Mouse (Mus musculus): ENCODE data around the gene Mblac2. TPM values are rescaled to one million over a fixed set of nuclear protein-coding genes. Genes with fewer than 3 reads are reported as not detected.

Gene Mblac2
- polyA plus RNA-seq, 1 experiment from 2014 or later = 5.5 TPM

DNA sequence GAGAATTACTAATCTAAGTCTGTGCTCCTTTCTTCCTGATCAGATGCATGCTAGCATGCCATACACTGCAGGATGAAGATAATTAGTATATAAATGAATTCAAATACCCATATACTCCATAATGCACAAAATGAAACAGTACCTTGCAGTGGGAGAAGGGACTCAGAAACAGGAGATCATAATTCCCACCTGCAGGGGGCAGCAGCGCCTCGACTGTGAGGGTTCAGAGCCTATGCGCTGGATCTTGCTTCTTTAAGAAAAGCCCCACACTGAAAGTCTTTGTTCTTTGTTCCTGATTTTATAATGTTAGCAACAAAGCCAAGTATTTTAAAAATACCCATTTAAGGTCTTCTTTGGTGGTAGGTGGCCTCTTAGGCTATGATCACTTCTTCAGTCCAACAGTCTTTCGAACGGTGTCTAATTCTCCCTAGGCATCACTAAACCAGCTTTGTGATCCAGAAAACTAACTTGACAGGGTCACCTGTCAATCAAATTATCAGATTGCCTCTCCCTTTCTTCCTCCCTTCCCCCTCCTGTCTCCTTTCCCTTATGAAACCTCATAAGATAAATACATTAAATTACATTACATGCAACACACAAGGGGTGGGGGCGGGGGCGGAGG is 56.0 kb downstream of the Mblac2 start:
- in situ Hi-C loops (cut with MboI; ENCODE audit: low pct_unique_long_range_greater_than_20kb) = loop anchor here (5.0 to 25.0 kb wide), 4 partner anchors 122 to 1888 kb away; no protein-coding TSS in a partner anchor
- no peak for DNase-seq (ENCODE audit: low read depth, low spot score)
- ATAC-seq = peak; percentile 62
- peak; percentile 86 for TF ChIP-seq CTCF (IDR thresholded peaks at IDR 0.05)
- H3K27me3 ChIP-seq = peaks cover 28% of the 10 kb centered on the region
- ChIA-PET POLR2A (no interaction called here), CTCF (interaction anchor here (0.7 kb wide), 1 partner anchor 142 kb away, joined by 3 read pairs; no protein-coding TSS in a partner anchor)

DNA sequence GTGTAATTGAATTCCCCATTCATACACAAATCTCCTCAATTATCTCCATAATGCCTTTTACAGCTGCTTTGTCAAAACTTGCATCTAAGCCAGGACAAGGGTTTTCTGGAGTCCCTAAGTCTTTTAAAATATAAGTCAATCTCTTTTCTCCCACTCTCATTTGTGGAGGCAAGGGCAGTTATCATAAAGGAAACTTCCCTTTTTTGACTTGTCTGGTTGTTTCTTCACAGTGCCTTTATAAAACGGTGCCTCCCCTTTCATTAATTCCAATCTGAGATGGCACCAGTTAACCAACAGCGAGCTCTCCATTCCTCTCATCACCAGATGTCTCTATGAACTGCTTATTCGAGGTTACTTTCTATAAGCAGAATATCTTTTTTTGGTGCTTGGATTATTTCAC is 65.1 kb downstream of the Mblac2 start:
- POLR2A ChIA-PET = no interaction called here

DNA sequence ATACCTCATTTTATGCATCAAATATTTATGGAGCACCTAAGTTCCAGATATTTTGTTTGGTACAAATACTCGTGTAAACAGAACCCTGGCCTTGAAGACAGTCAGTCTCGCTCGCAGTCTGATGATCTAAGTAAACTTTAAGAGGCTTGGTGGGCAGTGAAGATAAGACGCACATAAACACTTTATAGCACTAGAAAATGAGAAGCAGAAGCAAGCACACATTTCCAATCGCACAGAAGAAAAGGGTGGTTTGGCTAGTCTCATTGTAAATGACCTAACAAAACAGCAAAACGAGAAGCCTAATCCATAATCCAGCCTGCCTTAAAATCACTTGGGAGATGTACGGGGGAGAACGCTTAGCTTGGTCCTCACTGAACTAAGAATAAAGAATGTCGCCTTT is 71.3 kb downstream of the Mblac2 start:
- no peak for TF ChIP-seq CTCF (IDR thresholded peaks at IDR 0.05)
- POLR2A ChIA-PET = interaction anchor here (0.6 kb wide), 1 partner anchor 116 kb away, joined by 3 read pairs; no protein-coding TSS in a partner anchor
- ATAC-seq (no peak), DNase-seq (ENCODE audit: low read depth, low spot score) (no peak)
- in situ Hi-C loops (cut with MboI; ENCODE audit: low pct_unique_long_range_greater_than_20kb) = no loop called here
- CTCF ChIA-PET = interaction anchor here (1.4 to 1.9 kb wide), 4 partner anchors 17 to 72 kb away, joined by 3 to 5 read pairs (median 4); partner anchors contain the start of genes Mblac2 and Polr3g
- no peaks in the 10 kb centered on the region for H3K27me3 ChIP-seq

More for the DNA sequence above, 65.1 kb downstream of the Mblac2 start:
- no peak for TF ChIP-seq CTCF (IDR thresholded peaks at IDR 0.05)
- peaks cover 18% of the 10 kb centered on the region for H3K27me3 ChIP-seq
- CTCF ChIA-PET = no interaction called here
- ATAC-seq (no peak), DNase-seq (ENCODE audit: low read depth, low spot score) (no peak)
- in situ Hi-C loops (cut with MboI; ENCODE audit: low pct_unique_long_range_greater_than_20kb) = no loop called here

DNA sequence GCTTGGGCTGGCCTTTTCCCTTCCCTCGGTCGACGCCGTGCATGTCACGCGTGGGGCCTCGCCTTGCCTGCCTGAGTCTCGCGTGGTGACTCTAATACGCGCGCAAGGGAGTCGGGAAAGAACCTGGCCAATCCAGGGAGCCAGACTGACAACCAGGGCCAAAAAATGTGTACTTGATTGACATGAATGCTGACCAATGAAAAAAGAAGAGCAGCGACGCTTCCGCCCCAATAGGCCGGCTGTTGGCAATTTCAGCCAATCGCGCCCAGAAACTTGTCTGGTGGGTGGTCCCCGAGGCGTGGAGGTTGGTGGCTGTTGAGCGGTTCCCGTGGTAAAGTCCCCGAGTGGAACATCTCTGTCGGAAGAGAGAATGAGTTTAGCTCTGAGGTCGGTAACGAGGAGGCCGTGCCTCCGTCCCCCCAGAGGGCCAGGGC is 71.8 kb downstream of the Mblac2 start, which contains the start of gene Cetn3:
Gene Cetn3, plus strand, starts transcription at position 107 of the 434 bp plus-strand sequence.
- DNase-seq (ENCODE audit: low read depth, low spot score) = peak; percentile 88
- ChIA-PET CTCF (interaction anchor here (1.4 to 1.9 kb wide), 4 partner anchors 16 to 72 kb away, joined by 3 to 5 read pairs (median 4); partner anchors contain the start of genes Mblac2 and Polr3g), POLR2A (no interaction called here)
- H3K27me3 ChIP-seq = no peaks in the 10 kb centered on the region
- TF ChIP-seq CTCF (IDR thresholded peaks at IDR 0.05) = no peak
- in situ Hi-C loops (cut with MboI; ENCODE audit: low pct_unique_long_range_greater_than_20kb) = no loop called here
- peak; percentile 88 for ATAC-seq

DNA sequence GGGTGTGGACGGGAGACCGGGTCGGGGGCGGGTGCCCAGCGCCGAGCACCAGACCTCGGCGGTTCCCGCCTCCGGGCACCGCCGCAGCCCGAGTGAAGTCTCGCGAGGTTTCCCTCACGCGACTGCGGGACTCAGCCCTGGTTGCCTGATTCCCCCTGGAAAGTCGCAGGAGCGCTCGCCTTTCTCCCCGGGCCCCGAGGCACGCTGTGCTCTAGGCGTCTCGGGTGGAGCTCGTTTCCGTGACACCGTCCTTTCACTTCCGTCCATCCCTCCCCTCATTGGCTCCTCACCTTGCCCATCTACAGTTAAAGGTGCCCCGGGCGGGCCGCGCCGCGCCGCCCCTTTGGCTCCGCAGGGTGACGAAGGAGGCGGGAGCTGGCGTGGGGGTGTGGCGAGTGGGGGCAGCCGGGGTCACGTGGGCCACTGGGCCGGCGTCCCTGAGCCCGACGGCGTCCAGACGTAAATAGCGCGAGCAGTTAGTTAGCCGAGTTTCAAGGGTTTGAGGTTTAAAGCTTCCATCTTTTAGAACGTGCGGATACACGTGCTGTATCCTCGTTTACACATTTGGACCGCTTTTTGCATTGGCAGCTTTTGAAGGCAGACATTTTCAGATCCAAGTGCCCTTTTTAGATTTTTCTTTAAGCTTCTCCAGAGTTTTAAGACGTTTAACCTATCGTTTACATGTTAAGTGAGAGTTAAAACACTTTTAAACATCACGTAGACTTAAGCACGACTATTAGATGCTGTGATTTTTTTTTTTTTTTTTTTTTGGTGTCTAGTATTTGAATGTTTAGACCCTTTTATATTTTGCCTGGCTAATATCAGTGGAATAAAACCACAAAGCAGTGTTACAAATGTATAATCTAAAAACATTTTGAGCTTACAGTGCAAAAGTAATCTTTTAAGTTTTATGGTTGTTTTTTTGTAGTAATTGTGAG is 72.5 kb downstream of the Mblac2 start:
- ATAC-seq (peak; percentile 98), DNase-seq (ENCODE audit: low read depth, low spot score) (peak; percentile 90)
- H3K27me3 ChIP-seq = no peaks in the 10 kb centered on the region
- TF ChIP-seq CTCF (IDR thresholded peaks at IDR 0.05) = no peak
- in situ Hi-C loops (cut with MboI; ENCODE audit: low pct_unique_long_range_greater_than_20kb) = no loop called here
- POLR2A ChIA-PET = interaction anchor here (0.7 kb wide), 1 partner anchor 774 kb away, joined by 11 read pairs; no protein-coding TSS in a partner anchor
- CTCF ChIA-PET = interaction anchor here (0.9 to 1.9 kb wide), 6 partner anchors 12 to 73 kb away, joined by 3 to 5 read pairs (median 4); partner anchors contain the start of genes Mblac2 and Polr3g

DNA sequence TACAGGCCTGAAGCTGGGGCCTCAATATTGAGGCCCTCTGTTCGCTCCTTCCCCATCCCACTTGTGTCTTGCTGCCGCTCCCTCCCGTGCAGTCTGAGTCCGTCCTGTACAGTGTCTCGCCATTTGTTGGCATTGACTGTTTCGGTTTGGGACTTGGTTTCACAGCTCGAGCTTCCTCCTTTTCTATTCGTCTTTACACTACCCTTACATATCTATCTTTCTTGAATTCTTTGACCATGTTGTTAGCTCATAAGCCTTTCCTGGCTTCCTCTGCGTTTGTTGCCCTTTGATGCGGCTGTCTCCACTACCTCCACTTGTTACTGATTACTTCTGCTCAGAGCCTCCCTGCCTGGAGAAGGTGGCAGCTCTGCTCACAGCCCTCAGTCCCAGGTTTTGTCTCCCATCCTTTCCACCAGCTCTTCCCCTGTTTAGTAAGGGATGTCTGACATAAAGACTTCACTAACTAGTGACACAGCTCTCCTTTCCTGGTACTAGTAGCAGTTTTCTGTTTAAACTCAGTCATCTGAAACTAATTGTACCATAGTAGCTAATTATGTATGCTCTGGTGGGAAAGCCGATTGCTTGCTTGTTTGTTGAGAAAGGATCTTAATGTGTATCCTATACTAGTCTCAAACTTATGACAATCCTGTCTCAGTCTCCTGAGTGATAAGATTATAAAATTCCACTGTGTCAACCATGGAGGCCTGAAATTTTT is 74.8 kb downstream of the Mblac2 start:
- in situ Hi-C loops (cut with MboI; ENCODE audit: low pct_unique_long_range_greater_than_20kb) = no loop called here
- ChIA-PET CTCF (interaction anchor here (1.0 to 1.7 kb wide), 2 partner anchors 9 to 11 kb away, joined by 3 to 9 read pairs; no protein-coding TSS in a partner anchor), POLR2A (interaction anchor here (0.6 kb wide), 1 partner anchor 23 kb away, joined by 4 read pairs; no protein-coding TSS in a partner anchor)
- no peaks in the 10 kb centered on the region for H3K27me3 ChIP-seq
- TF ChIP-seq CTCF (IDR thresholded peaks at IDR 0.05) = no peak
- ATAC-seq = no peak
- no peak for DNase-seq (ENCODE audit: low read depth, low spot score)

DNA sequence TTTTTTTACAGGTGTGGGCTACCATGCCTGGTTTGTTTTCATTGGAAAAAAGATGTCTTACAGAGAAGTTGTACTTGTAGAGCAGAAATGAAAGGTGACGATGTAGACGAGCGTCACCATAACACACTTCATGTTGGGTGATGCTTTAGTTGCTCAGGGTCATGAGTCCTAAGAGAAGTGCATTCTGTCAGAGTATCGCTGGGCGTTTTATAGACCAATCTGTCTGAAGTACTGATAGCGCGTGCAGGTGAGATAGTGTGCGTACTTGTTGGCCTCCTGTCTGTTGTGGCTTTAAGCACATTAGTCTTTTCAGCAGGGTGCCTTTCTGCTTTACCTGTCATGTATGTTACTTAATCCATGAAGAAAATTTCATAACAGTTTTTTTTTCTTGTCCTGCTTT is 79.0 kb downstream of the Mblac2 start:
- DNase-seq (ENCODE audit: low read depth, low spot score) (no peak), ATAC-seq (no peak)
- no peak for TF ChIP-seq CTCF (IDR thresholded peaks at IDR 0.05)
- H3K27me3 ChIP-seq = no peaks in the 10 kb centered on the region
- ChIA-PET POLR2A (no interaction called here), CTCF (interaction anchor here (0.8 kb wide), 1 partner anchor 9 kb away, joined by 3 read pairs; no protein-coding TSS in a partner anchor)
- in situ Hi-C loops (cut with MboI; ENCODE audit: low pct_unique_long_range_greater_than_20kb) = no loop called here

DNA sequence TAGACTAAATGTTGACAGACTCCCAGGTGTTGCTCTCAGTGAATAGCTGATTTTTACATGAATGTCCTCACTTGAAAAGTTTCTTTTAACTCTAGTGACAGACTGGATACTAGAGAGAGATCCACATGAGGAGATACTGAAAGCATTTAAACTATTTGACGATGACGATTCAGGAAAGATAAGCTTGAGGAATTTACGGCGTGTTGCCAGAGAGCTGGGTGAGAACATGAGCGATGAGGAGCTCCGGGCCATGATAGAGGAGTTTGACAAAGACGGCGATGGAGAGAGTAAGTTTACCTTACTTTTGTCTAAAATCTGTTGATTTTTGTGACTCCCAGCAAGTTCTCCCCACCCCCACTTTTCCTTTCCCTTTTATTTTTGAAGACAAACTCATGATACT is 80.7 kb downstream of the Mblac2 start:
- TF ChIP-seq CTCF (IDR thresholded peaks at IDR 0.05) = no peak
- ChIA-PET POLR2A (no interaction called here), CTCF (no interaction called here)
- in situ Hi-C loops (cut with MboI; ENCODE audit: low pct_unique_long_range_greater_than_20kb) = no loop called here
- no peaks in the 10 kb centered on the region for H3K27me3 ChIP-seq
- DNase-seq (ENCODE audit: low read depth, low spot score) (no peak), ATAC-seq (no peak)

DNA sequence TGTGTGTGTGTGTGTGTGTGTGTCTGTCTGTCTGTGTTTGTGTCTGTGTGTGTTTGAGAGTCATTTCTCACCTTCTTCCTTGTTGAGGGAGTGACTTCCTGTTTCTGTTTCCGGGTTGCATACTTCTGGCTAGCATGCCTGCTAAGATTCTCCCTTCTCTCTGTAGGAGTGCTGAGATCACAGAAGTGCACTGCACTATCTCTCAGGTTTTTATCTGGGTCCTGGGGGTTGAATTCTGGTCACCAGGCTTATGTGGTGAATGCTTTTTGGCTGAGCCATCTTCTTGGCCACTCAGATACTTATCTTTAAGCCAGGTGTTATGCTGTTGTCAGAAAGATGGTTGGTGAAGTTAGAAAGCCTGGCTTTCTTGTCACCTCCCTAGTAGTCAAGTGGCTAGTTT is 82.7 kb downstream of the Mblac2 start:
- no peak for TF ChIP-seq CTCF (IDR thresholded peaks at IDR 0.05)
- H3K27me3 ChIP-seq = no peaks in the 10 kb centered on the region
- CTCF ChIA-PET = interaction anchor here (0.9 to 1.6 kb wide), 4 partner anchors 8 to 355 kb away, joined by 3 to 9 read pairs (median 4); no protein-coding TSS in a partner anchor
- DNase-seq (ENCODE audit: low read depth, low spot score) (no peak), ATAC-seq (no peak)
- POLR2A ChIA-PET = no interaction called here
- in situ Hi-C loops (cut with MboI; ENCODE audit: low pct_unique_long_range_greater_than_20kb) = no loop called here

DNA sequence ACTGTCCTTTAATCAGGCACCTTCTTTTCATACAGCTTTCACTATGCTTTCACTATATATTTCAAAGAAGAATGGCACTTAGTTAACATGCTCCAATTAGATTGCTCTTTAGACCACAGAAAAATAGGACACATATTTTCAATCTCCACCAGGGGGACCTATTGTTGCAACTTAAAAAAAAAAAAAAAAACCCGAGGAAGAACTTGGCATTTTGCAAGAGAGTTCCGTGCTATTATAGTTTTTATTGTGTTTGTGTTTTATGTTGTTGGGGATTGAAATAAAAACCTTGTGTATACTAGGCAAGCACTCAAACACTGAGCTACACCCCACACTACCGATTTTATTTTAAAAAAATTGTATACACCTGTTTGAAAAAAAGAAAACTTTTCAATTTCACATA is 90.0 kb downstream of the Mblac2 start:
- DNase-seq (ENCODE audit: low read depth, low spot score) = no peak
- H3K27me3 ChIP-seq = no peaks in the 10 kb centered on the region
- TF ChIP-seq CTCF (IDR thresholded peaks at IDR 0.05) = peak; percentile 20
- CTCF ChIA-PET = interaction anchor here (0.8 to 1.7 kb wide), 2 partner anchors 17 to 18 kb away, joined by 3 to 4 read pairs; partner anchors contain the start of gene Cetn3
- POLR2A ChIA-PET = no interaction called here
- in situ Hi-C loops (cut with MboI; ENCODE audit: low pct_unique_long_range_greater_than_20kb) = no loop called here
- no peak for ATAC-seq

Other genes starting within 250 kb of the Mblac2 start
- 0.37 TPM for gene Adgrv1, start 78.2 kb upstream of the Mblac2 start, polyA plus RNA-seq (2021)
- gene Lysmd3, start 53.7 kb upstream of the Mblac2 start, polyA plus RNA-seq (2021) = 13.8 TPM
- gene Polr3g, start 328 bp upstream of the Mblac2 start, polyA plus RNA-seq (2021) = 4.0 TPM
- 103 TPM for gene Cetn3, start 71.7 kb downstream of the Mblac2 start, polyA plus RNA-seq (2021)